Mouse (Mus musculus) ES-Bruce4 (cell line): ENCODE measurements at regions not wholly inside any gene's neighbourhood (a gene's known extent, or its start where the extent isn't known, plus 50 kb on each side); places are given as distances from the start of the nearest gene placed in this dataset.

ENCODE experiments used
- H3K27ac ChIP-seq: 2 replicates; pipeline ENCODE4 v1.5.1; 2012; ENCODE audit warnings: low read length, inconsistent platforms; ENCODE audit not compliant: insufficient read depth
- H3K27me3 ChIP-seq: 2 replicates; pipeline ENCODE4 v1.6.1; 2012; ENCODE audit warnings: mild to moderate bottlenecking, low read length, inconsistent platforms; ENCODE audit not compliant: control insufficient read depth, poor library complexity, insufficient read depth, severe bottlenecking
- H3K36me3 ChIP-seq: 2 replicates; pipeline ENCODE4 v1.6.1; 2012; ENCODE audit warnings: inconsistent platforms, mild to moderate bottlenecking, low read length, moderate library complexity; ENCODE audit not compliant: control insufficient read depth, poor library complexity, insufficient read depth, severe bottlenecking
- H3K4me1 ChIP-seq: one replicate; pipeline ENCODE4 v1.8.1; 2011; ENCODE audit warnings: low read length; ENCODE audit not compliant: control insufficient read depth, insufficient read depth
- H3K4me3 ChIP-seq: 2 replicates; pipeline ENCODE4 v1.5.1; 2011; ENCODE audit warnings: low read depth, mild to moderate bottlenecking, low read length
- H3K9ac ChIP-seq: 2 replicates; pipeline ENCODE4 v1.6.1; 2012; ENCODE audit warnings: low read depth, mild to moderate bottlenecking, inconsistent platforms; ENCODE audit not compliant: poor library complexity, severe bottlenecking
- H3K9me3 ChIP-seq: replicated peaks from 2 replicates; pipeline ENCODE4 v1.6.1; 2012; ENCODE audit warnings: mild to moderate bottlenecking, low read length, inconsistent platforms; ENCODE audit not compliant: control insufficient read depth, poor library complexity, insufficient read depth, severe bottlenecking
- CTCF ChIP-seq: IDR thresholded peaks from one replicate; pipeline ENCODE4 v1.8.1; 2011; ENCODE audit warnings: low read depth, low read length
- EP300 ChIP-seq: IDR thresholded peaks from 2 replicates; pipeline ENCODE4 v1.6.1; 2011; ENCODE audit warnings: low read depth, low read length; ENCODE audit not compliant: insufficient read depth
- POLR2A ChIP-seq: IDR thresholded peaks from one replicate; pipeline ENCODE4 v1.8.1; 2011; ENCODE audit warnings: low read length; ENCODE audit not compliant: insufficient read depth

GRCm38 (mm10) chr14:58375056-58375455, 304.7 kb downstream of the Fgf9 start:
- Histone ChIP-seq H3K9me3 (no peaks in the 10 kb centered on the region), H3K36me3 (no peaks in the 10 kb centered on the region), H3K27ac (no peak overlapping the region), H3K27me3 (no peaks in the 10 kb centered on the region), H3K4me3 (no peak overlapping the region), H3K9ac (no peak overlapping the region), H3K4me1 (no peaks in the 10 kb centered on the region)
- TF ChIP-seq CTCF (no peak), POLR2A (no peak), EP300 (no peak)

GRCm38 (mm10) chr14:58356824-58357223, 286.5 kb downstream of the Fgf9 start:
- Histone ChIP-seq H3K4me1 (no peaks in the 10 kb centered on the region), H3K9me3 (no peaks in the 10 kb centered on the region)

DNA sequence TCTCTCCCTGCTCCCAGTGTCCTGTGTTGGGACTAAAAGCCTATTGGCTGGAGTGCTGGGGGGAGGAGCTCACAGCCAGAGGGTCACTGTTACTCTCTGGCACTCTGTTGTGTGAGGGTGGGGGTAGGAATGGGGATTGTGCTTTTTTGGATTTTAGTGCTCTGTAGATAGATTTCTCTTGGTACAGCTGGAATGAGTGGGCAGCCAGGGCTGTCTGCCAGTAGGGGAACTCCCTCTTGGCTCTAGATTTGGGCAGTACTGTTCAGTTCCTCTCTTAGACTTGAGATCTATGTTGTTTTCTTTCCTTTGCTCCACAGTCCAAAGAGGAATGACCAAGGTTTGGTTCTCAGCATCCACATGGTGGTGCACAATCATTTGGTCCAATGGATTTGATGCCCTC, 282.6 kb downstream of the Fgf9 start:
- Histone ChIP-seq H3K9ac (no peak overlapping the region), H3K4me3 (no peak overlapping the region), H3K4me1 (no peaks in the 10 kb centered on the region), H3K9me3 (no peaks in the 10 kb centered on the region), H3K27ac (no peak overlapping the region), H3K27me3 (no peaks in the 10 kb centered on the region), H3K36me3 (no peaks in the 10 kb centered on the region)
- TF ChIP-seq CTCF (no peak), EP300 (no peak), POLR2A (no peak)

More at GRCm38 (mm10) chr14:58356824-58357223, 286.5 kb downstream of the Fgf9 start:
- no peak for TF ChIP-seq POLR2A
- no peak for TF ChIP-seq CTCF
- TF ChIP-seq EP300, result no peak
- H3K36me3 ChIP-seq, result no peaks in the 10 kb centered on the region
- H3K4me3 ChIP-seq, result no peak overlapping the region
- no peak overlapping the region for H3K27ac ChIP-seq
- H3K9ac ChIP-seq, result no peak overlapping the region
- H3K27me3 ChIP-seq, result no peaks in the 10 kb centered on the region

- Histone ChIP-seq H3K9ac (no peak overlapping the region), H3K4me1 (no peaks in the 10 kb centered on the region), H3K36me3 (no peaks in the 10 kb centered on the region), H3K27me3 (no peaks in the 10 kb centered on the region), H3K9me3 (no peaks in the 10 kb centered on the region), H3K27ac (no peak overlapping the region), H3K4me3 (no peak overlapping the region)
- TF ChIP-seq CTCF (no peak), POLR2A (no peak), EP300 (no peak)
Measured at GRCm38 (mm10) chr14:58336148-58336547, 265.8 kb downstream of the Fgf9 start.

- H3K4me3 ChIP-seq, result no peak overlapping the region
- TF ChIP-seq POLR2A (no peak), EP300 (no peak), CTCF (no peak)
- H3K36me3 ChIP-seq, result no peaks in the 10 kb centered on the region
- H3K9me3 ChIP-seq, result no peaks in the 10 kb centered on the region
- no peaks in the 10 kb centered on the region for H3K4me1 ChIP-seq
- H3K27me3 ChIP-seq, result no peaks in the 10 kb centered on the region
- no peak overlapping the region for H3K9ac ChIP-seq
- H3K27ac ChIP-seq, result no peak overlapping the region
Measured at GRCm38 (mm10) chr14:58323164-58323563, 252.8 kb downstream of the Fgf9 start.

GRCm38 (mm10) chr14:58322461-58322860, 252.1 kb downstream of the Fgf9 start:
- no peaks in the 10 kb centered on the region for H3K36me3 ChIP-seq
- H3K4me1 ChIP-seq, result no peaks in the 10 kb centered on the region
- TF ChIP-seq POLR2A, result no peak
- no peak for TF ChIP-seq EP300
- no peak for TF ChIP-seq CTCF
- H3K27me3 ChIP-seq, result no peaks in the 10 kb centered on the region
- H3K27ac ChIP-seq, result no peak overlapping the region
- no peaks in the 10 kb centered on the region for H3K9me3 ChIP-seq
- H3K4me3 ChIP-seq, result no peak overlapping the region
- H3K9ac ChIP-seq, result no peak overlapping the region
